Mouse (Mus musculus) limb, embryonic 14.5 days (tissue): ENCODE measurements around the gene Pebp1. TPM values are rescaled to one million over a fixed set of nuclear protein-coding genes. Genes with fewer than 3 reads are reported as not detected.

Experiments
- ATAC-seq: fragments of 200-750 bp; cut with Nextera tagmentation; 2 replicates; pipeline ENCODE4 v1.8.0; 2017; ENCODE audit warnings: low read depth, moderate number of reproducible peaks, moderate TSS enrichment; ENCODE audit not compliant: low FRiP score
- DNase-seq: peaks from one replicate; pipeline ENCODE4 v3.0.0-alpha.2; 2015; ENCODE audit warnings: low spot score
- H3K27ac ChIP-seq: fragments of 300-500 bp; sonication (generic); replicated peaks from 2 replicates; pipeline ENCODE4 v1.5.1; 2014; ENCODE audit warnings: low read depth, mild to moderate bottlenecking, low read length, moderate library complexity, mixed read lengths
- H3K27me3 ChIP-seq: fragments of 300-500 bp; sonication (generic); 2 replicates; pipeline ENCODE4 v1.6.1; 2014; ENCODE audit warnings: low read length, mixed read lengths; ENCODE audit not compliant: control insufficient read depth, insufficient read depth
- H3K36me3 ChIP-seq: fragments of 300-500 bp; sonication (generic); 2 replicates; pipeline ENCODE4 v1.6.1; 2014; ENCODE audit warnings: mild to moderate bottlenecking, low read length, moderate library complexity, mixed read lengths; ENCODE audit not compliant: control insufficient read depth, insufficient read depth
- H3K4me1 ChIP-seq: fragments of 300-500 bp; sonication (generic); 2 replicates; pipeline ENCODE4 v1.6.1; 2014; ENCODE audit warnings: antibody characterized with exemption, low read length, mixed read lengths; ENCODE audit not compliant: control insufficient read depth, insufficient read depth
- H3K4me2 ChIP-seq: fragments of 300-500 bp; sonication (generic); replicated peaks from 2 replicates; pipeline ENCODE4 v1.6.1; 2014; ENCODE audit warnings: low read depth, mild to moderate bottlenecking, low read length, moderate library complexity; ENCODE audit not compliant: severe bottlenecking
- H3K4me3 ChIP-seq: fragments of 300-500 bp; sonication (generic); replicated peaks from 2 replicates; pipeline ENCODE4 v1.5.1; 2014; ENCODE audit warnings: low read length
- H3K9ac ChIP-seq: fragments of 300-500 bp; sonication (generic); 2 replicates; pipeline ENCODE4 v1.6.1; 2014; ENCODE audit warnings: mild to moderate bottlenecking, low read depth, low read length, moderate library complexity; ENCODE audit not compliant: severe bottlenecking
- H3K9me3 ChIP-seq: fragments of 300-500 bp; sonication (generic); 2 replicates; pipeline ENCODE4 v1.6.1; 2016; ENCODE audit warnings: low read length; ENCODE audit not compliant: control insufficient read depth
- POLR2A ChIP-seq: fragments of 200-500 bp; IDR thresholded peaks from 2 replicates; pipeline ENCODE4 v1.8.0; 2012; ENCODE audit warnings: inconsistent platforms, mild to moderate bottlenecking, moderate library complexity, borderline replicate concordance; ENCODE audit not compliant: insufficient read depth, insufficient read length; ENCODE audit errors: extremely low read depth
- WGBS: fragments of 180-500 bp; shearing (Covaris S2); extraction: QIAGEN DNeasy Blood & Tissue Kit; methylation state at CpG from one replicate; pipeline ENCODE4 v1.1.7; 2014; 5-methylcytosine and 5-hydroxymethylcytosine counted together
- polyA plus RNA-seq, 2 experiments: library from polyadenylated mRNA; depleted of rRNA in 1 of 2; stranded (reverse) in 1 of 2; unstranded in 1 of 2; fragments of >200 nt; fragmentation: Nextera tagmentation in 1 of 2; extraction: Ambion mirVana in 1 of 2; gene quantifications; 2 replicates each; pipeline versions ENCODE4 v1.2.1 to v1.2.3; 2012 to 2014

Gene Pebp1
- polyA plus RNA-seq, 2 experiments = 547 to 706 TPM

DNA sequence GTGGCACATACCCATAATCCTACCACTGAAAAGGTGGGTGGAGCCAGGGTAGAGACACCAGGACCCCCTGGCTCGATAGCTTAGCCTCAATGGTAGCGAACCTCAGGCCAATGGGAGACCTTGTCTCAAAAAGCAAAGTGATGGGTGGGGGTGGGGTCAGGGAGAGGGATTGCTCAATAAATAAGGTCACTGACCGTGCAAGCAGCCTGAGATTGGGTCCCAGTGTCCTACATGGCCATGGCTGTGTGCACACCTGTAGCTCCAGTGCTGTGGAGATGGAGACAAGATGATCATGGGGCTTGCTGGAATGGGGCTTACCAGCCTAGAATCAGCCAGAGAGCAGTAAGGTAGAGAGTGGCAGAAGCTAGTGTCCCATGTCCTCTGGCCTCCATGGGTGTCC, 35.7 kb downstream of the Pebp1 start:
- Histone ChIP-seq H3K4me3 (no peak overlapping the region), H3K4me1 (no peaks in the 10 kb centered on the region), H3K4me2 (no peak overlapping the region), H3K27me3 (no peaks in the 10 kb centered on the region), H3K27ac (no peak overlapping the region), H3K36me3 (peaks cover 8% of the 10 kb centered on the region; the same call in 1 of the 2 replicates), H3K9me3 (no peaks in the 10 kb centered on the region), H3K9ac (no peak overlapping the region)
- TF ChIP-seq POLR2A = no peak
- ATAC-seq = no peak
- WGBS = 89% methylated on average over 3 of the region's 3 CpGs
- no peak for DNase-seq

GRCm38 (mm10) chr5:117250796-117251195, 36.6 kb downstream of the Pebp1 start:
- DNase-seq (no peak), ATAC-seq (no peak)
- Histone ChIP-seq H3K9ac (no peak overlapping the region), H3K4me1 (no peaks in the 10 kb centered on the region), H3K27ac (no peak overlapping the region), H3K27me3 (no peaks in the 10 kb centered on the region), H3K9me3 (no peaks in the 10 kb centered on the region), H3K4me3 (no peak overlapping the region), H3K36me3 (0 out of 2 replicates have a peak, but pooled peaks cover 5% of the 10 kb centered on the region), H3K4me2 (no peak overlapping the region)
- WGBS = 45% methylated on average over 22 of the region's 24 CpGs
- TF ChIP-seq POLR2A = no peak

- Histone ChIP-seq H3K4me3 (no peak overlapping the region), H3K9me3 (no peaks in the 10 kb centered on the region), H3K9ac (no peak overlapping the region), H3K27ac (no peak overlapping the region), H3K4me1 (no peaks in the 10 kb centered on the region), H3K27me3 (no peaks in the 10 kb centered on the region), H3K4me2 (no peak overlapping the region), H3K36me3 (0 out of 2 replicates have a peak, but pooled peaks cover 3% of the 10 kb centered on the region)
- 13% methylated on average over 10 of the region's 10 CpGs for WGBS
- no peak for DNase-seq
- TF ChIP-seq POLR2A = no peak
- no peak for ATAC-seq
These were observed 39.1 kb downstream of the Pebp1 start for GRCm38 (mm10) chr5:117248351-117248750.

DNA sequence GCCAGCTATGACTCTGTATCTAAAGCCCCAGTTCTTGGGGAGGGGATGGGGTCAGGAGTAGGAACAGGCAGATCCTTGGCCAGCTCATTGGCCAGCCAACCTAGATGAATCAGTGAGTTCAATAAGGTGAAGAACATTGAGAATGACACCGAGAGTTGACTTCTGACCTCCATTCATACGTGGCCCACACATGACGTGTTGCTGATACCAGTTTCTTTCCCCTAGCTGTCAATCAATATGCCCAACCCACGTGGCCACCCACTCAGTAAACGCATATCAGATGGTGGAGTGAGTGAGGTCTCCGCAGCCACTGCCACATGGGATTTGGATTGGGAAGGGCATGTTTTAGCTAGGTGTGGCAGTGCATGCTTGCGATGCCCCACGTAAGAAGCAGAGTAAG, 42.3 kb downstream of the Pebp1 start:
- TF ChIP-seq POLR2A = no peak
- Histone ChIP-seq H3K4me3 (no peak overlapping the region), H3K9ac (no peak overlapping the region), H3K36me3 (no peaks in the 10 kb centered on the region), H3K4me1 (0 out of 2 replicates have a peak, but pooled peaks cover 8% of the 10 kb centered on the region), H3K9me3 (no peaks in the 10 kb centered on the region), H3K27ac (no peak overlapping the region), H3K27me3 (peaks cover 7% of the 10 kb centered on the region; the same call in 1 of the 2 replicates), H3K4me2 (no peak overlapping the region)
- DNase-seq (no peak), ATAC-seq (no peak)
- 86% methylated on average over 8 of the region's 8 CpGs for WGBS

- no peak for ATAC-seq
- Histone ChIP-seq H3K9me3 (no peaks in the 10 kb centered on the region), H3K4me2 (peak overlapping the region; percentile 39), H3K4me3 (peak overlapping the region; percentile 21), H3K27me3 (peaks cover 7% of the 10 kb centered on the region; the same call in 1 of the 2 replicates), H3K36me3 (no peaks in the 10 kb centered on the region), H3K4me1 (0 out of 2 replicates have a peak, but pooled peaks cover 10% of the 10 kb centered on the region), H3K9ac (no peak overlapping the region), H3K27ac (no peak overlapping the region)
- no peak for DNase-seq
- WGBS = 32% methylated on average over 22 of the region's 22 CpGs
- no peak for TF ChIP-seq POLR2A
These were observed 44.5 kb downstream of the Pebp1 start for GRCm38 (mm10) chr5:117242671-117243478.
